Mouse (Mus musculus) embryonic facial prominence, embryonic 15.5 days (tissue): Measurements from ENCODE around the gene Gpr107. TPM values are rescaled to one million over a fixed set of nuclear protein-coding genes. Genes with fewer than 3 reads are reported as not detected.

ENCODE experiments used
- ATAC-seq: fragments of 200-750 bp; cut with Nextera tagmentation; 2 replicates; pipeline ENCODE4 v1.8.0; 2017; ENCODE audit warnings: low read depth, moderate TSS enrichment; ENCODE audit not compliant: insufficient number of reproducible peaks, low FRiP score, low TSS enrichment
- H3K27ac ChIP-seq: fragments of 300-500 bp; sonication (generic); replicated peaks from 2 replicates; pipeline ENCODE4 v1.5.1; 2015; ENCODE audit warnings: mild to moderate bottlenecking, inconsistent platforms
- H3K27me3 ChIP-seq: fragments of 300-500 bp; sonication (generic); 2 replicates; pipeline ENCODE4 v1.6.1; 2015; ENCODE audit warnings: inconsistent platforms
- H3K36me3 ChIP-seq: fragments of 300-500 bp; sonication (generic); 2 replicates; pipeline ENCODE4 v1.6.1; 2015; ENCODE audit warnings: mild to moderate bottlenecking, inconsistent platforms
- H3K4me1 ChIP-seq: fragments of 300-500 bp; sonication (generic); 2 replicates; pipeline ENCODE4 v1.6.1; 2015; ENCODE audit warnings: inconsistent platforms
- H3K4me2 ChIP-seq: fragments of 300-500 bp; sonication (generic); replicated peaks from 2 replicates; pipeline ENCODE4 v1.6.1; 2015; ENCODE audit warnings: mild to moderate bottlenecking, inconsistent platforms
- H3K4me3 ChIP-seq: fragments of 300-500 bp; sonication (generic); replicated peaks from 2 replicates; pipeline ENCODE4 v1.5.1; 2015; ENCODE audit warnings: mild to moderate bottlenecking, inconsistent platforms
- H3K9ac ChIP-seq: fragments of 300-500 bp; sonication (generic); 2 replicates; pipeline ENCODE4 v1.6.1; 2015; ENCODE audit warnings: inconsistent platforms
- H3K9me3 ChIP-seq: fragments of 300-500 bp; sonication (generic); replicated peaks from 2 replicates; pipeline ENCODE4 v1.6.1; 2016; ENCODE audit warnings: inconsistent platforms
- WGBS: fragments of 180-500 bp; shearing (Covaris S2); methylation state at CpG from one replicate; pipeline ENCODE4 v1.1.7; 2015; 5-methylcytosine and 5-hydroxymethylcytosine counted together
- polyA plus RNA-seq: library from polyadenylated mRNA; unstranded; fragments of >200 nt; fragmentation: Nextera tagmentation; extraction: Ambion mirVana; gene quantifications from 2 replicates; pipeline ENCODE4 v1.2.1, GENCODE M21; 2015

Gpr107 gene
- polyA plus RNA-seq, 1 experiment from 2014 or later = 40.6 TPM

DNA sequence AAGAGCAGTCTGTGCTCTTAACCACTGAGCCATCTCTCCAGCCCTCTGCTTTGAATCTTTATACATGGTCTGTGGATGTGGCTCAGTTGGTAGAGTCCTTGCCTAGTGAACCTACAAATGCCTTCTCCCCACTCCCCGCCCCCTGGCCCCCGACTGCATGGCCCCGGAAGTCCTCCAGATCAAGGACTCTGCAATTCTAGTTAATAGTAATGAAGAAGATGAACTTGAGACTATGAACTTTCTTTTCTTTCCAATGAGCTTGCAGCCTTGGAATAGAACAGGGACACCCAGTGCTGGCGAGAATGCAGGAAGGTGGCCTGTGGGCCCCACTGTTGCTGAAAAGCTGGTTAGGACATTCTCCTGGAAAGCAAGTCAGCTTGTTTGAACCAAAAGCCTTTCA, 100.1 kb downstream of the Gpr107 start:
- Histone ChIP-seq H3K9me3 (no peaks in the 10 kb centered on the region), H3K4me1 (peaks cover 42% of the 10 kb centered on the region), H3K27ac (no peak overlapping the region), H3K27me3 (no peaks in the 10 kb centered on the region), H3K4me2 (no peak overlapping the region), H3K36me3 (no peaks in the 10 kb centered on the region), H3K4me3 (no peak overlapping the region), H3K9ac (no peak overlapping the region)
- 93% methylated on average over 4 of the region's 4 CpGs for WGBS
- no peak for ATAC-seq

DNA sequence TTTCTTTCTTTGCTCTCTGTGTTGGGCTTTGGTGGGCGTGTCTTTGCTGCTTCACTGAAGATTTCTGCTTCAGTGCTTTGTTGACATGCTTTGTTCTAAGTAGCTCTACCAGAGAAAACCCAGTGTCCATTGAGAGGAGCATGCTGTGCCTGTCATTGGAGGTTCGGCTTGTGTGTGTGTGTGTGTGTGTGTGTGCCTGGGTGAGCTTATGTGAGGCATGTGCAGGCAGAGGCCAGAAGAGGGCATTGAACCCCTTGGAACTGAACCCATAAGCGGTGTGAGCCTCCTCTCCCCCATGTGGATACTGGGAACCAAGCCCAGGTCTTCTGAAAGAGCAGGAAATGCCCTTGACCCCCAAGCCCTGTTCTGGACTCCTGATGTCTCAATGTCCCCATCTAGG, 101.3 kb downstream of the Gpr107 start:
- H3K4me1 ChIP-seq = peaks cover 43% of the 10 kb centered on the region
- H3K27ac ChIP-seq = no peak overlapping the region
- H3K36me3 ChIP-seq = no peaks in the 10 kb centered on the region
- WGBS = 83% methylated on average over 3 of the region's 3 CpGs
- H3K9ac ChIP-seq = no peak overlapping the region
- ATAC-seq = no peak
- H3K9me3 ChIP-seq = no peaks in the 10 kb centered on the region
- H3K4me2 ChIP-seq = no peak overlapping the region
- no peak overlapping the region for H3K4me3 ChIP-seq
- H3K27me3 ChIP-seq = no peaks in the 10 kb centered on the region

DNA sequence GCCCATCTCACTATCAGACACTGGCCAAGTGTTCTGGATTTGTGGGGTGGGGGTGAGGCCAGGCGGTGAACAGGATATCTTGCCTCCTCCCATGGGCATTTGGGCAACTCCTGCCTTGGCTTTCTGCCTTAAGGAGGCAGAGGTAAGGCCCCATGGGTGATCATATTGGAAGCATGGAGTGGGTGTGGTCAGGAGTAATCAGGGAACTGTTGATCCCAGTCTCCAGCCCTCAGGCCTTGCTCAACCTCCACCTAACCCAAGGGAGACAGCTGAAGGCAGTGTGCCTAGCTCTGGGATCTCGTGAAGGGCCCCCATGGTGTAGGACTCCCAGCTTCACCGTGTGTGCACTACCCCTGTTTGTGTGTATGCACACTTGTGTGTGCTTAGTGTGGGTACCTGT, 102.7 kb downstream of the Gpr107 start:
- 81% methylated on average over 3 of the region's 3 CpGs for WGBS
- 0 out of 2 replicates have a peak overlapping the region, but pooled peaks have one; percentile 80 for H3K27ac ChIP-seq
- peaks cover 57% of the 10 kb centered on the region for H3K4me1 ChIP-seq

DNA sequence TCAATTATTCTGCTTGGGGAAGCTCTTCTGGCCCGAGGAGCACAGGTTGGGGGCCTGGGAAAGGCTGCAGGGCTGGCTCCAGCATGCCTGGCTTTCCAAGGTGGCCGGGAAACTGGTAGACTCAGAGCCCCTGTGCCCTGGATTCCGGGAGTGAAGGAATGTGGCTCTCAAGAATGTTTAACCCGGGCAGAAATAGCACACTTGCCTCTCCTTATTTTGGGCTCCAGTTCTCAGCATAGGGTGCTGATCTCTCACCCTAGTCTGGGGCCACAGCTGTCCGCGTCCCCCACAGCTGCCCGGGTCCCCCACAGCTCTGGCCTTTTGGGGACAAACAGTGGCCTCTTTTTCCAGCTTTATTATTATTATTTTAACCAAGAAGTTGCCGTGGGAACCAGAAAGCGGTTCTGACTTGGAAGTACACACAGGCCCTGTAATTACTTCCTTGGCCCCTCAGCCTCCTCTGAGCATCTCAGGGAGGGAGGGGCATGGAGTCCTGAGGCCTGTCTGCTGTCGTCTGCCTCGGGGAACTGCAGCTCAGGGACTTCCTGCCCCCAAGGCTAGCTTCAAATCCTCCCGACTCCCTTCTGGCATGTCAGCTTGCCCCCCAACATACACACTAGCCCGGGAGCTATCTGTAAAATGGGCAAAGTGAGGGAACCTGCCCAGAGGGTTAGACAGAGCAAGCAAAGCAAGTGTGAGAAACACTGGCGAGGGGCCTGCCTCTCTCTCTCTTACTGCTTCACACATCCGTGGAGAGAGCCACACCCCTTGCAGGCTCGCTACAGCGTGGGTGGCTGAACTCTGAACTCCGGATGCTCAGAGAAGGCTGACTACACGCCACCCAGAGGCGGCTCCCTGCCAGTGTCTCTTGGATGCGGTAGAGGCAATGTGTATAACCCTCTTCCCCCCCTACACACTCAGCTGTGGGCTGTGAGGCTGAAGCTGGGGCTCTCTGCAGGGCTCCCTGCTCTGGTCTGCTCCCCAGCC, 104.1 kb downstream of the Gpr107 start:
- peak overlapping the region; percentile 29 for H3K4me2 ChIP-seq
- no peaks in the 10 kb centered on the region for H3K36me3 ChIP-seq
- peak overlapping the region; percentile 80 for H3K27ac ChIP-seq
- H3K9me3 ChIP-seq = no peaks in the 10 kb centered on the region
- no peak overlapping the region for H3K9ac ChIP-seq
- peaks cover 59% of the 10 kb centered on the region for H3K4me1 ChIP-seq
- ATAC-seq = peak; percentile 32
- 14% methylated on average over 21 of the region's 21 CpGs for WGBS
- H3K4me3 ChIP-seq = 0 out of 2 replicates have a peak overlapping the region, but pooled peaks have one; percentile 1
- H3K27me3 ChIP-seq = no peaks in the 10 kb centered on the region

More for the DNA sequence above, 102.7 kb downstream of the Gpr107 start:
- H3K4me3 ChIP-seq = no peak overlapping the region
- no peaks in the 10 kb centered on the region for H3K9me3 ChIP-seq
- no peaks in the 10 kb centered on the region for H3K27me3 ChIP-seq
- no peak overlapping the region for H3K9ac ChIP-seq
- H3K4me2 ChIP-seq = no peak overlapping the region
- ATAC-seq = no peak
- no peaks in the 10 kb centered on the region for H3K36me3 ChIP-seq

- 43% methylated on average over 6 of the region's 6 CpGs for WGBS
- no peaks in the 10 kb centered on the region for H3K27me3 ChIP-seq
- H3K4me1 ChIP-seq = peaks cover 59% of the 10 kb centered on the region
- ATAC-seq = no peak
- H3K9me3 ChIP-seq = no peaks in the 10 kb centered on the region
- no peak overlapping the region for H3K4me3 ChIP-seq
- peak overlapping the region; percentile 80 for H3K27ac ChIP-seq
- peak overlapping the region; percentile 29; the same call in 1 of the 2 replicates for H3K4me2 ChIP-seq
- H3K9ac ChIP-seq = no peak overlapping the region
- H3K36me3 ChIP-seq = no peaks in the 10 kb centered on the region
Observed at GRCm38 (mm10) chr2:31257096-31257495, 105.0 kb downstream of the Gpr107 start.

- WGBS = 13% methylated on average over 22 of the region's 22 CpGs
- H3K27me3 ChIP-seq = no peaks in the 10 kb centered on the region
- H3K4me1 ChIP-seq = peaks cover 76% of the 10 kb centered on the region
Observed at GRCm38 (mm10) chr2:31258609-31259366, 106.7 kb downstream of the Gpr107 start.

GRCm38 (mm10) chr2:31259367-31259920, 107.3 kb downstream of the Gpr107 start:
- Histone ChIP-seq H3K27ac (peak overlapping the region; percentile 65), H3K4me2 (peak overlapping the region; percentile 83)
- 47% methylated on average over 9 of the region's 9 CpGs for WGBS

More at GRCm38 (mm10) chr2:31258609-31259366, 106.7 kb downstream of the Gpr107 start:
- Histone ChIP-seq H3K9me3 (no peaks in the 10 kb centered on the region), H3K4me2 (peak overlapping the region; percentile 83), H3K36me3 (no peaks in the 10 kb centered on the region), H3K27ac (peak overlapping the region; percentile 65), H3K9ac (peak overlapping the region; percentile 21; the same call in 1 of the 2 replicates), H3K4me3 (peak overlapping the region; percentile 45)
- ATAC-seq = peak; percentile 66

GRCm38 (mm10) chr2:31260549-31260948, 108.4 kb downstream of the Gpr107 start:
- WGBS = 76% methylated on average over 8 of the region's 8 CpGs
- Histone ChIP-seq H3K9ac (no peak overlapping the region), H3K36me3 (no peaks in the 10 kb centered on the region), H3K4me1 (peaks cover 79% of the 10 kb centered on the region), H3K4me3 (no peak overlapping the region), H3K27ac (no peak overlapping the region), H3K9me3 (no peaks in the 10 kb centered on the region), H3K27me3 (no peaks in the 10 kb centered on the region), H3K4me2 (no peak overlapping the region)
- no peak for ATAC-seq

More at GRCm38 (mm10) chr2:31259367-31259920, 107.3 kb downstream of the Gpr107 start:
- H3K36me3 ChIP-seq = no peaks in the 10 kb centered on the region
- H3K9ac ChIP-seq = no peak overlapping the region
- H3K4me1 ChIP-seq = peaks cover 78% of the 10 kb centered on the region
- ATAC-seq = no peak
- H3K27me3 ChIP-seq = no peaks in the 10 kb centered on the region
- no peaks in the 10 kb centered on the region for H3K9me3 ChIP-seq
- H3K4me3 ChIP-seq = peak overlapping the region; percentile 45

- ATAC-seq = no peak
- WGBS = 64% methylated on average over 8 of the region's 8 CpGs
Observed at GRCm38 (mm10) chr2:31263039-31263461, 110.9 kb downstream of the Gpr107 start.

GRCm38 (mm10) chr2:31263746-31264378, 111.7 kb downstream of the Gpr107 start:
- no peaks in the 10 kb centered on the region for H3K27me3 ChIP-seq
- no peak overlapping the region for H3K4me3 ChIP-seq
- WGBS = 16% methylated on average over 10 of the region's 10 CpGs
- H3K27ac ChIP-seq = peak overlapping the region; percentile 89
- H3K36me3 ChIP-seq = no peaks in the 10 kb centered on the region
- peak overlapping the region; percentile 16 for H3K4me2 ChIP-seq
- ATAC-seq = peak; percentile 58
- no peaks in the 10 kb centered on the region for H3K9me3 ChIP-seq
- H3K4me1 ChIP-seq = peaks cover 74% of the 10 kb centered on the region
- H3K9ac ChIP-seq = 0 out of 2 replicates have a peak overlapping the region, but pooled peaks have one; percentile 7

More at GRCm38 (mm10) chr2:31263039-31263461, 110.9 kb downstream of the Gpr107 start:
- Histone ChIP-seq H3K27ac (peak overlapping the region; percentile 89), H3K9ac (no peak overlapping the region), H3K36me3 (no peaks in the 10 kb centered on the region), H3K27me3 (no peaks in the 10 kb centered on the region), H3K4me3 (no peak overlapping the region), H3K4me2 (no peak overlapping the region), H3K9me3 (no peaks in the 10 kb centered on the region), H3K4me1 (peaks cover 74% of the 10 kb centered on the region)
